Mouse (Mus musculus) kidney, postnatal 0 days (tissue): ENCODE results near the gene Myo1a. TPM values are rescaled to one million over a fixed set of nuclear protein-coding genes. Genes with fewer than 3 reads are reported as not detected.

ENCODE experiments used
- ATAC-seq: fragments of 200-750 bp; cut with Nextera tagmentation; replicated peaks from 2 replicates; pipeline ENCODE4 v1.8.0; 2017; ENCODE audit warnings: low read depth, moderate number of reproducible peaks, moderate TSS enrichment, moderate library complexity; ENCODE audit not compliant: low FRiP score
- DNase-seq: peaks from one replicate; pipeline ENCODE4 v3.0.0-alpha.2; 2016; ENCODE audit warnings: low spot score
- H3K27ac ChIP-seq: fragments of 300-500 bp; sonication (generic); 2 replicates; pipeline ENCODE4 v1.5.1; 2014; ENCODE audit warnings: mild to moderate bottlenecking
- H3K27me3 ChIP-seq: fragments of 300-500 bp; sonication (generic); 2 replicates; pipeline ENCODE4 v1.6.1; 2014; ENCODE audit warnings: low read length, mixed read lengths; ENCODE audit not compliant: insufficient read depth
- H3K36me3 ChIP-seq: fragments of 300-500 bp; sonication (generic); 2 replicates; pipeline ENCODE4 v1.6.1; 2014; ENCODE audit warnings: low read length, mixed read lengths; ENCODE audit not compliant: insufficient read depth
- H3K4me1 ChIP-seq: fragments of 300-500 bp; sonication (generic); replicated peaks from 2 replicates; pipeline ENCODE4 v1.6.1; 2014; ENCODE audit warnings: antibody characterized with exemption, low read length, mixed read lengths; ENCODE audit not compliant: insufficient read depth
- H3K4me2 ChIP-seq: fragments of 300-500 bp; sonication (generic); 2 replicates; pipeline ENCODE4 v1.6.1; 2014; ENCODE audit warnings: mild to moderate bottlenecking, low read length, moderate library complexity, mixed read lengths
- H3K4me3 ChIP-seq: fragments of 300-500 bp; sonication (generic); replicated peaks from 2 replicates; pipeline ENCODE4 v1.5.1; 2014; ENCODE audit warnings: low read depth, low read length
- H3K9ac ChIP-seq: fragments of 300-500 bp; sonication (generic); 2 replicates; pipeline ENCODE4 v1.6.1; 2014; ENCODE audit warnings: low read depth, low read length
- H3K9me3 ChIP-seq: fragments of 300-500 bp; sonication (generic); replicated peaks from 2 replicates; pipeline ENCODE4 v1.6.1; 2016; ENCODE audit warnings: low read length, inconsistent platforms, mixed read lengths
- CTCF ChIP-seq: IDR thresholded peaks from 2 replicates; pipeline ENCODE4 v1.5.1; 2016; ENCODE audit warnings: antibody characterized with exemption, low read depth, mild to moderate bottlenecking, moderate library complexity
- WGBS: fragments of 180-500 bp; shearing (Covaris S2); extraction: QIAGEN DNeasy Blood & Tissue Kit; methylation state at CpG from one replicate; pipeline ENCODE4 v1.1.7; 2014; 5-methylcytosine and 5-hydroxymethylcytosine counted together
- polyA plus RNA-seq: library from polyadenylated mRNA; unstranded; fragments of >200 nt; fragmentation: Nextera tagmentation; extraction: Ambion mirVana; gene quantifications from 2 replicates; pipeline ENCODE4 v1.2.1, GENCODE M21; 2015

Gene Myo1a
- polyA plus RNA-seq, 1 experiment from 2014 or later, result 0.07 TPM

DNA sequence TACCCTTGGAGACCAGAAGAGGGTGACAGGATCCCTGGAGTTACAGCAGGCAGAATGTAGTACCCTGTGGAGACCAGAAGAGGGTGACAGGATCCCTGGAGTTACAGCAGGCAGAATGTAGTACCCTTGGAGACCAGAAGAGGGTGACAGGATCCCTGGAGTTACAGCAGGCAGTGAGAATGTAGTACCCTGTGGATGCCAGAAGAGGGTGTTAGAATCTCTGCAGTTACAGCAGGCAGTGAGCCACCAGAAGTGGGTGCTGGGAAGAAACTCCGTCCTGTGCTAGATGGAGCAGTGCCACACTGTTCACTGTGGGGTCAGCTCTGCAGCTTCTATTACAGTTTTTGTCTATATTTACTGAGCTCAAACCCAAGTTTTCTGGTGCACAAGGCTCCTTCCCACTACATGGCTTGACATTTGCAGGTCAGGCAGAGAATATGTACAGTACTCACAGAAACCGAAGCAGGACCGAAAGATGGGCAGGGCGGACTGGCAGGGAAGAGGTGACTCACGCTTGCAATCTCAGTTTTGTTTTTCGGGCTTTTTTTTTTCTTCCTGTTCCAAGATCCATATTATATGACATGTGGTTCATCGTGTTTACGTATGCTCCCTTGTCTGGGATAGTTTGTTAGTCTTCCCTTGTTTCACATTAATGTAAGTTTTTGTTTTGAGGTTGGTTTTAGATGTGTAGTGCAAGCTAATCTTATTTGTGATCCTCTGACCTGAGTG lies 30.0 kb upstream of the Myo1a start:
- no peak overlapping the region for H3K9ac ChIP-seq
- DNase-seq (peak; percentile 98), ATAC-seq (peak; percentile 9; the same call in 1 of the 2 replicates)
- peak; percentile 100 for TF ChIP-seq CTCF
- H3K4me1 ChIP-seq, result no peaks in the 10 kb centered on the region
- peak overlapping the region; percentile 20; the same call in 1 of the 2 replicates for H3K27ac ChIP-seq
- H3K9me3 ChIP-seq, result no peaks in the 10 kb centered on the region
- no peaks in the 10 kb centered on the region for H3K27me3 ChIP-seq
- 76% methylated on average over 8 of the region's 8 CpGs for WGBS
- no peak overlapping the region for H3K4me2 ChIP-seq
- H3K36me3 ChIP-seq, result no peaks in the 10 kb centered on the region
- no peak overlapping the region for H3K4me3 ChIP-seq

- Histone ChIP-seq H3K9me3 (no peaks in the 10 kb centered on the region), H3K4me3 (peak overlapping the region; percentile 76), H3K4me1 (no peaks in the 10 kb centered on the region), H3K36me3 (no peaks in the 10 kb centered on the region), H3K27ac (peak overlapping the region; percentile 69), H3K4me2 (peak overlapping the region; percentile 69), H3K9ac (peak overlapping the region; percentile 38; the same call in 1 of the 2 replicates), H3K27me3 (no peaks in the 10 kb centered on the region)
- WGBS, result 44% methylated on average over 5 of the region's 5 CpGs
- no peak for ATAC-seq
- TF ChIP-seq CTCF, result no peak
- no peak for DNase-seq
Measured at GRCm38 (mm10) chr10:127675859-127676398, 29.0 kb upstream of the Myo1a start.

DNA sequence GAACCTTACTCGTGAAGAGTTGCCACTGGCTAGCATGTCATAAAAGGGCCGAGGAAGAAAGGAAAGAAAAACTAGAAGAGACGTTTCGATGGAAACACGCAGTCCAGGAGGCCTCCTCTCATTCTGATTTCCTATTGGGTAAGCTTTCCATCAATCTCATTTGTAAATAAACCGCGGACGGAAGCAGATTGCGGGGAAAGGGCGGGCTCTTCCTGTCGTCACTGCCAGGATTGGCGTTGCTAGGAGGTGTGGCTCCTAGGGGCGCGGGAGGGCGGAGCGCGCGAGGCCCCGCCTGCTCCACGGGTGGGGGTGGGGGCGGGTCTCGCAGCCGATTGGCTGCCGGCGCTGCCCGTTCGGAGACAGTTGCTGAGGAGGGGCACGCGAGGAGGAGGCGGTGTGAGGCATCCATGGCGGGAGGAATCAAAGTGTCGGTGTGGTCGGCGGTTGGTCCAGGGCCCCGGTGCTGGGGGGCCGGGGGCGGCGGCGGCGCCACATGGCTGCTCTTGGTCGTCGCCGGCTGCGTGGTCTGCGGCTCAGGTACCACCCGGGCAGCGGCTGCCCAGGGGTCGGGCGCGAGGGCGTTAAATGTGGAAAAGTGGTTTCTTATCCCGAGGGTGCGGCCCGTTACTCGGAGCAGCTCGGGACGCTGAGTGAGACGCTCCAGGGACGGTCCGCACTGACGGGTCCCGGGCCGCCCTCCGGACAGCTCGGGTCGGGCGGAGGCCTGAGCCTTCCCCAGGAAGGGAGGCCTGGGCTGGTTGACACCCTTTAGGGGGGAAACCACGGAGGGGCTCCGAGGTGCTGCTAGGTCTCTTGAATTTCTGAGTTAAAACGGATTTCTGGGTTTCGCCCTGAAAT lies 28.1 kb upstream of the Myo1a start:
- Histone ChIP-seq H3K27me3 (no peaks in the 10 kb centered on the region), H3K4me1 (no peaks in the 10 kb centered on the region), H3K36me3 (no peaks in the 10 kb centered on the region), H3K27ac (peak overlapping the region; percentile 69), H3K4me2 (peak overlapping the region; percentile 97), H3K9me3 (no peaks in the 10 kb centered on the region), H3K9ac (peak overlapping the region; percentile 69), H3K4me3 (peak overlapping the region; percentile 76)
- peak; percentile 100 for DNase-seq
- under 1% methylated on average over 71 of the region's 71 CpGs for WGBS
- 0 out of 2 replicates have a peak, but pooled peaks have one; percentile 1 for TF ChIP-seq CTCF
- ATAC-seq, result peak; percentile 94

- Histone ChIP-seq H3K27me3 (no peaks in the 10 kb centered on the region), H3K4me1 (no peaks in the 10 kb centered on the region), H3K36me3 (no peaks in the 10 kb centered on the region), H3K4me2 (peak overlapping the region; percentile 97), H3K27ac (peak overlapping the region; percentile 56; the same call in 1 of the 2 replicates), H3K4me3 (peak overlapping the region; percentile 76), H3K9me3 (no peaks in the 10 kb centered on the region), H3K9ac (peak overlapping the region; percentile 69)
- WGBS, result 8% methylated on average over 14 of the region's 14 CpGs
- peak; percentile 97 for DNase-seq
- peak; percentile 99 for TF ChIP-seq CTCF
- ATAC-seq, result no peak
Measured at GRCm38 (mm10) chr10:127677591-127678336, 27.2 kb upstream of the Myo1a start.

DNA sequence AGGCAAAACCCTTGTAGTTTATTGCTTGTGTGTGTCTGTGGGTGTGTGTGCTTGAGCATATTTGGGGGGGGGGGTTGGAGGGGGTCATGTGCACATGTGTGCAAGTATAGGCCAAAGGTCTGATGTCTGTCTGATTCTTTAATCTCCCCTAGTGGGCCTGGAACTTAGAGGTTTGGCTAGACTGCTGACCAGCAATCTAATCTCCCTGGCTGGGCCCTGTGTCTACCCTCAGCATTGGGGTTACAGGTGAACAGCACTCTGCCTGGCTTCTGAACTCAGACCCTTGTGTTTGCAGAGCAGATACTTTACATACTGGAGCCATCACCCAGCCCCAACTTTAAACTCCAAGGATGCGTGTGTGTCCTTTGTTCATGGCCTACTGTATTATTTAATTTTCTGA lies 25.8 kb upstream of the Myo1a start:
- 94% methylated on average over 1 of the region's 1 CpGs for WGBS
- H3K27ac ChIP-seq, result no peak overlapping the region
- no peaks in the 10 kb centered on the region for H3K9me3 ChIP-seq
- no peaks in the 10 kb centered on the region for H3K4me1 ChIP-seq
- H3K27me3 ChIP-seq, result no peaks in the 10 kb centered on the region
- no peak for TF ChIP-seq CTCF
- ATAC-seq (no peak), DNase-seq (no peak)
- no peak overlapping the region for H3K9ac ChIP-seq
- H3K36me3 ChIP-seq, result no peaks in the 10 kb centered on the region
- no peak overlapping the region for H3K4me2 ChIP-seq
- H3K4me3 ChIP-seq, result no peak overlapping the region

GRCm38 (mm10) chr10:127679881-127680280 lies 25.1 kb upstream of the Myo1a start:
- no peak overlapping the region for H3K4me3 ChIP-seq
- no peak for TF ChIP-seq CTCF
- H3K27me3 ChIP-seq, result no peaks in the 10 kb centered on the region
- H3K9ac ChIP-seq, result no peak overlapping the region
- no peak overlapping the region for H3K27ac ChIP-seq
- WGBS, result 81% methylated on average over 3 of the region's 3 CpGs
- H3K9me3 ChIP-seq, result no peaks in the 10 kb centered on the region
- ATAC-seq (no peak), DNase-seq (no peak)
- H3K4me1 ChIP-seq, result no peaks in the 10 kb centered on the region
- H3K4me2 ChIP-seq, result no peak overlapping the region
- no peaks in the 10 kb centered on the region for H3K36me3 ChIP-seq
